Mouse (Mus musculus): ENCODE measurements around the gene Unk. TPM values are rescaled to one million over a fixed set of nuclear protein-coding genes. Genes with fewer than 3 reads are reported as not detected.

The Unk gene
- polyA plus RNA-seq, 1 experiment from 2014 or later = 40.1 TPM

- ATAC-seq (replicated peaks; ENCODE audit: low FRiP score) = no peak
- Histone ChIP-seq H3K27me3 (no peaks in the 10 kb centered on the region), H3K36me3 (peaks cover 76% of the 10 kb centered on the region), H3K4me2 (no peak overlapping the region), H3K27ac (no peak overlapping the region), H3K4me1 (no peaks in the 10 kb centered on the region), H3K9me3 (replicated peaks) (no peaks in the 10 kb centered on the region), H3K4me3 (replicated peaks) (no peak overlapping the region), H3K9ac (no peak overlapping the region)
- 94% methylated on average over 2 of the region's 2 CpGs for WGBS
These were observed 11.7 kb downstream of the Unk start for GRCm38 (mm10) chr11:116041833-116042232.

GRCm38 (mm10) chr11:116042372-116043138, 12.4 kb downstream of the Unk start:
- no peak overlapping the region for H3K27ac ChIP-seq
- no peak for ATAC-seq (replicated peaks; ENCODE audit: low FRiP score)
- H3K27me3 ChIP-seq = no peaks in the 10 kb centered on the region
- H3K4me1 ChIP-seq = no peaks in the 10 kb centered on the region
- H3K4me2 ChIP-seq = no peak overlapping the region
- peaks cover 84% of the 10 kb centered on the region for H3K36me3 ChIP-seq
- 21% methylated on average over 5 of the region's 5 CpGs for WGBS
- H3K9ac ChIP-seq = no peak overlapping the region
- no peaks in the 10 kb centered on the region for H3K9me3 ChIP-seq (replicated peaks)
- no peak overlapping the region for H3K4me3 ChIP-seq (replicated peaks)

- Histone ChIP-seq H3K4me3 (replicated peaks) (no peak overlapping the region), H3K36me3 (peaks cover 88% of the 10 kb centered on the region), H3K27ac (no peak overlapping the region), H3K4me2 (no peak overlapping the region), H3K9me3 (replicated peaks) (no peaks in the 10 kb centered on the region), H3K4me1 (no peaks in the 10 kb centered on the region), H3K9ac (no peak overlapping the region), H3K27me3 (no peaks in the 10 kb centered on the region)
- ATAC-seq (replicated peaks; ENCODE audit: low FRiP score) = no peak
- 95% methylated on average over 1 of the region's 1 CpGs for WGBS
These were observed 13.2 kb downstream of the Unk start for GRCm38 (mm10) chr11:116043286-116043685.

GRCm38 (mm10) chr11:116045173-116045572, 15.1 kb downstream of the Unk start:
- Histone ChIP-seq H3K9ac (no peak overlapping the region), H3K4me2 (no peak overlapping the region), H3K36me3 (peaks cover 88% of the 10 kb centered on the region), H3K4me3 (replicated peaks) (no peak overlapping the region), H3K4me1 (no peaks in the 10 kb centered on the region), H3K27ac (no peak overlapping the region), H3K27me3 (no peaks in the 10 kb centered on the region), H3K9me3 (replicated peaks) (no peaks in the 10 kb centered on the region)
- ATAC-seq (replicated peaks; ENCODE audit: low FRiP score) = no peak
- 95% methylated on average over 6 of the region's 6 CpGs for WGBS

- Histone ChIP-seq H3K9ac (no peak overlapping the region), H3K4me3 (replicated peaks) (no peak overlapping the region), H3K27ac (no peak overlapping the region), H3K36me3 (peaks cover 97% of the 10 kb centered on the region), H3K9me3 (replicated peaks) (no peaks in the 10 kb centered on the region), H3K4me1 (no peaks in the 10 kb centered on the region), H3K27me3 (no peaks in the 10 kb centered on the region), H3K4me2 (no peak overlapping the region)
- no peak for ATAC-seq (replicated peaks; ENCODE audit: low FRiP score)
- 71% methylated on average over 2 of the region's 2 CpGs for WGBS
These were observed 19.5 kb downstream of the Unk start for GRCm38 (mm10) chr11:116049610-116050009.

- H3K4me3 ChIP-seq (replicated peaks) = no peak overlapping the region
- H3K27ac ChIP-seq = no peak overlapping the region
- H3K4me2 ChIP-seq = no peak overlapping the region
- no peak overlapping the region for H3K9ac ChIP-seq
- WGBS = 85% methylated on average over 4 of the region's 4 CpGs
- H3K4me1 ChIP-seq = no peaks in the 10 kb centered on the region
- no peaks in the 10 kb centered on the region for H3K27me3 ChIP-seq
- H3K36me3 ChIP-seq = peaks cover 100% of the 10 kb centered on the region
- ATAC-seq (replicated peaks; ENCODE audit: low FRiP score) = no peak
- no peaks in the 10 kb centered on the region for H3K9me3 ChIP-seq (replicated peaks)
These were observed 20.1 kb downstream of the Unk start for GRCm38 (mm10) chr11:116050196-116050595.

GRCm38 (mm10) chr11:116053510-116054229, 23.5 kb downstream of the Unk start:
- Histone ChIP-seq H3K4me1 (no peaks in the 10 kb centered on the region), H3K36me3 (peaks cover 100% of the 10 kb centered on the region), H3K27me3 (no peaks in the 10 kb centered on the region), H3K9ac (no peak overlapping the region), H3K27ac (no peak overlapping the region), H3K4me3 (replicated peaks) (no peak overlapping the region), H3K4me2 (no peak overlapping the region), H3K9me3 (replicated peaks) (no peaks in the 10 kb centered on the region)
- ATAC-seq (replicated peaks; ENCODE audit: low FRiP score) = no peak
- WGBS = 93% methylated on average over 9 of the region's 9 CpGs

GRCm38 (mm10) chr11:116055873-116056272, 25.8 kb downstream of the Unk start:
- H3K4me3 ChIP-seq (replicated peaks) = no peak overlapping the region
- H3K9ac ChIP-seq = no peak overlapping the region
- H3K4me2 ChIP-seq = no peak overlapping the region
- no peaks in the 10 kb centered on the region for H3K9me3 ChIP-seq (replicated peaks)
- H3K27me3 ChIP-seq = no peaks in the 10 kb centered on the region
- ATAC-seq (replicated peaks; ENCODE audit: low FRiP score) = no peak
- H3K27ac ChIP-seq = no peak overlapping the region
- no peaks in the 10 kb centered on the region for H3K4me1 ChIP-seq
- peaks cover 100% of the 10 kb centered on the region for H3K36me3 ChIP-seq
- 91% methylated on average over 11 of the region's 11 CpGs for WGBS

- Histone ChIP-seq H3K4me2 (no peak overlapping the region), H3K9me3 (replicated peaks) (no peaks in the 10 kb centered on the region), H3K9ac (no peak overlapping the region), H3K27ac (no peak overlapping the region), H3K27me3 (no peaks in the 10 kb centered on the region), H3K4me1 (no peaks in the 10 kb centered on the region), H3K4me3 (replicated peaks) (no peak overlapping the region), H3K36me3 (peaks cover 99% of the 10 kb centered on the region)
- 87% methylated on average over 4 of the region's 4 CpGs for WGBS
- no peak for ATAC-seq (replicated peaks; ENCODE audit: low FRiP score)
These were observed 27.2 kb downstream of the Unk start for GRCm38 (mm10) chr11:116057237-116057881.

GRCm38 (mm10) chr11:116058022-116058614, 28.0 kb downstream of the Unk start:
- Histone ChIP-seq H3K9ac (no peak overlapping the region), H3K4me2 (no peak overlapping the region), H3K4me1 (no peaks in the 10 kb centered on the region), H3K36me3 (peaks cover 95% of the 10 kb centered on the region), H3K4me3 (replicated peaks) (no peak overlapping the region), H3K27me3 (no peaks in the 10 kb centered on the region), H3K27ac (no peak overlapping the region), H3K9me3 (replicated peaks) (no peaks in the 10 kb centered on the region)
- ATAC-seq (replicated peaks; ENCODE audit: low FRiP score) = no peak
- 75% methylated on average over 12 of the region's 12 CpGs for WGBS

GRCm38 (mm10) chr11:116058868-116059690, 29.0 kb downstream of the Unk start:
- H3K9ac ChIP-seq = no peak overlapping the region
- WGBS = 92% methylated on average over 17 of the region's 17 CpGs

More at GRCm38 (mm10) chr11:116058868-116059690, 29.0 kb downstream of the Unk start:
- Histone ChIP-seq H3K27me3 (no peaks in the 10 kb centered on the region), H3K27ac (no peak overlapping the region), H3K9me3 (replicated peaks) (no peaks in the 10 kb centered on the region), H3K4me2 (no peak overlapping the region), H3K4me3 (replicated peaks) (no peak overlapping the region), H3K4me1 (no peaks in the 10 kb centered on the region), H3K36me3 (peaks cover 86% of the 10 kb centered on the region)
- no peak for ATAC-seq (replicated peaks; ENCODE audit: low FRiP score)
